Mouse (Mus musculus): ENCODE results near the gene Elane.
A peak's percentile ranks its signal among the peaks of the same experiment; 100 is the strongest.

Elane gene

GRCm38 (mm10) chr10:79858416-79859074 lies 27.5 kb upstream of the Elane start:
- DNase-seq, result peak; percentile 83 to 87

- peak in 1 of 2 experiments; percentile 31 for DNase-seq
Observed at GRCm38 (mm10) chr10:79859116-79859515, 26.9 kb upstream of the Elane start.

DNA sequence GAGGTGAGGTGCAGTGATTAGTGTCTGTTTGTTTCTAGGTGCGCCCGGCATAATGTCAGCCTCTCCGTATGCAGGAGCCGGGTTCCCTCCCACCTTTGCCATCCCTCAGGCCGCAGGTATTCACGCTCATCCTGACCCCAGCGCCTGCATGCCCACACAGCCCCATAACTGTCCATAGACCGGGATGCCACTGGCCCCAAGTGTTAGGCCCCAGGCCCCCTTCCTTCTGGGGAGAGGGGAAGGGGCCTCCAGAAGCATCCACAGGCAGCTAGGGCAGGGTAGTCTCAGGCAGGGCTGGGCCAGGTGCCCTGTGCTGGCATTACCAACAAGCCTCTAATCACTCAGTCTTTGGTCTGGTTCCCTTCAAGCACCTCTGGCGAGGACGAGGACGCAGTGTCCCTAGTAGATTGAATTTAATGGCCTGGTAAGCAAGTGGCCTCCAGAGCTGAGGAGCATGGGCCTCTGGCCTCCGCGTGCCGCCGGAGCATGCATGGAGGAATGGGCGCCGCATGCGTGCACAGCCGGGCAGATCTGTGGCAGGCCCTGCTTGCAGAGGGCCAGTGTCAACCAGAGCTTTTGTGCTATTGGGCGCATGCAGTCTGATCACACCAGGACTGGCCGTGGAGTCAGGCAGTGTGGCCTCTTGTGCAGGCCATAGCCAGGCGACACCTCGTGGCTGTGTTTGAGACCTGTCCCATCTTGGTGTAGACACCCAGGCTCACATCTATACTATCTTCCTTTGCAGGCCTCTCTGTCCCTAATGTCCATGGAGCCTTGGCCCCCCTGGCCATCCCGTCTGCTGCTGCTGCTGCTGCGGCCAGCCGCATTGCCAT lies 25.8 kb upstream of the Elane start:
- DNase-seq, result no peak

DNA sequence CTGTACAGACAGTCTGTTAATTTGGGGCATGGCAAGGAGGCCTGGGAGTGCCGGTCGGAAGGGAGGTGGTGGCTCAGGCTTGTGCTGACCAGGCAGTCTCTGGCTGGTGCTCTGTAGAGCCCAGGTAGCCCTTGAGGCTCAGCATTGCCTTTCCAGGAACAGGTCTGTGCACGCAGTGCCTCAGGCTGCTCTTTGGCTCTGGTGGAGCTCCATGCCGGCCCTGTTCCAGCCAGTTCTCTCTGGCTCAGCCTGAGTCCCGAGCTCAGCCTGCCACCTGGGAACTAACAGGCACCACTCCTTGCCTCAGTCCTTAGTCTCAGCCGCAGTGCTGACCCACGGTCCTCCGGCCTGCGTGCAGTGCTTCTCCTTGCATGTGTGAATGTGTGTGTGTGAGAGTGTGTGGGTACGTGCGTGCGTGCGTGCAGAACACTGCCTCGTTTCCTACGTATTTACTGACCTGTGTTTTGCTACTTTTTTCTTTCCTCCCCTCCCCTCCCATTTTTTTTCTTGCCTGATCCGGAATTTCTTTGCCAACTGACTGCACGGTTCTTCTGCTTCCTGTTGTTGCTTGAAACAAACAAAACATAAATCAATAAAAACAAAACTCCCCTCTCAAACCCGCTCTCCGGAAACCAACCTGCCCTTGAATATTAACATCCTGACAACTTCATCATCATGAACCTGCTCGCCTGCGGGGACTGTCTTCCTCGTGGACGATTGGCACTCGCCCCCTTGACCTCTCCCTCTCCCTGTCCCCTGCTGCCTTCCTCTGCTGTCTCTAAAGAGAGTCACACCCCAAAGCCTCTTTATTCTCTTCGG lies 24.6 kb upstream of the Elane start:
- DNase-seq, result peak; percentile 80 to 85

DNA sequence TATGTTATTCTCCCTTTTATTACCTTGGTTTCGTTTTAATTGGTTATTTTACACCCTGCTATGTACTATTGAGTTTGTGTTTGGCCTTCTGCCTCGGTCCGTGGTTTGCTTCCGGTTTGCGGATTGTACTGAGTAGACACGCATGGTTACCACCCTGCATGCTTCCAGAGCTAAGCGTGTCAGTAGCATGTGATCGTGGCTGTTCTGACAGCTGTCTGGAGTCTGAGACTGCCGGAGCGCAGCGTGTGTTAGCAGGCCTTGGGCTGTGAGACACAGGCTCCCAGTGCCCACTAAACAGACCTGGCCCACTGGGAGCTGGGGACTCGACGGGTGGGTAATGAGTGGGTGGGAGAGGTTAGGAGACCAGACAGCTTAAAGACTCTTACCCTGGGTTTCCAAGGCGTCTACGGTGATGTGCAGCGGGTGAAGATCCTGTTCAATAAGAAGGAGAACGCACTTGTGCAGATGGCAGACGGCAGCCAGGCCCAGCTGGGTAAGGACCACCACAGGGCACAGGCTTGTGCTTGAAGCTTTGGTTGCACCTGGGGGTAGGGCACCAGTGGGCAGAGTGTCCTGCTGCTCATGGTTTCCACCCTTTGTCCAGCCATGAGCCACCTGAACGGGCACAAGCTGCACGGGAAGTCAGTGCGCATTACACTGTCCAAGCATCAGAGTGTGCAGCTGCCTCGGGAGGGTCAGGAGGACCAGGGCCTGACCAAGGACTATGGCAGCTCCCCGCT lies 23.8 kb upstream of the Elane start:
- peak in 1 of 2 experiments; percentile 51 for DNase-seq

GRCm38 (mm10) chr10:79862925-79863324 lies 23.1 kb upstream of the Elane start:
- DNase-seq, result peak in 1 of 2 experiments; percentile 48

DNA sequence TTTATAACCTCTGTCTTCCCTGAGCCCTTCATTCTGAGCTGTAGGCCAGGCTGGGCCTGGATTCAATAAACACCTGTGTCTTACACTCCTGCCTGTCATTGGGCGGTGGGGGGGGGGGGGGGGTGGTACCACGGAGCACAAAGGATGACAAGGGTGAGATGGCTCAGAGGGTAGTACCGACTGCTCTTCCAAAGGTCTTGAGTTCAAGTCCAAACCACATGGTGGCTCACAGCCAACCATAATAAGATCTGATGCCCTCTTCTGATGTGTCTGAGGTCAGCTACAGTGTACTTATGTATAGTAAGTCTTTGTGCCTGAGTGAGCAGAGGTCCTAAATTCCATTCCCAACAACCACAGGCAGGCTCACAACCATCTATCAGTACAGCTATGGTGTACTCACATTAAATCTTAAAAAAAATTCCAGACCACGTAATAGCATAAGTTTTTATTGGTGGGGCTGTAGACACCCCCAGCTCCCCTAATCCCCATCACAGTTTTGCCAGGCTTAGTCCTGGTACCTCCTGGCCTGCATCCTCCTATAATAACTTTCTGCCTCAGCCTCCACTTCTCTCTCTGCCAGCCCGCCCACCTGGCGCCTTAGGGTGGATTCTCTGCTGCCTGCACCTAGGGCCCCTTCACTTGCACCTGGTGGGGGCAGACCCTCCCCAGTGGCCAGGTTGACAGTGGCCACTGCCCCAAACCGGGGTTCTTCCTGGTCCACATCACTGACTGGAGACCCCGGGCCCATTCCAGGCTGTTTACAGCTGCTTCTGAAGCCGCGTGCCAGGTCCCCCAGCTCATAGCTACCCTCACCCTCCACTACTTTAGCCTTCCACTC lies 21.5 kb upstream of the Elane start:
- no peak for DNase-seq

DNA sequence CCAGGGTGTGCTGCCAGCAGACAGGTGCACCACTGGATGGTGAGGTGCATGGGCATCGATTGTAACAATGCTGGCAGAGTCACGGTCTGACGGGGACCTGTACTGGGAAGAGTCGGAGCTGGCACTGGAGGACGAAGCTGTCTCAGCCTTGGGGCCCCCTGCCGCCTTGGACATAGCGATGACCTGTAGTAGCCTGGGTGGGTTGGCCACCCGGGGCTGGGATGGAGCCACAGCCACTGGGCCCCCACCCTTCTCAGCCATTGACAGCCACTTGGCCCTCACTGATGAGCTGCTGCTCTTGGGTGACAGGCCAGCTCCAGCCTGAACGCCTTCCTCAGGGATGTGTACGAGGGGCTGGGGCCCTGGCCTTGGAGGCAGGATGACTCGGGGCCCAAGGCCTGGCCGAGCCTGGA lies 20.9 kb upstream of the Elane start:
- DNase-seq, result no peak

DNA sequence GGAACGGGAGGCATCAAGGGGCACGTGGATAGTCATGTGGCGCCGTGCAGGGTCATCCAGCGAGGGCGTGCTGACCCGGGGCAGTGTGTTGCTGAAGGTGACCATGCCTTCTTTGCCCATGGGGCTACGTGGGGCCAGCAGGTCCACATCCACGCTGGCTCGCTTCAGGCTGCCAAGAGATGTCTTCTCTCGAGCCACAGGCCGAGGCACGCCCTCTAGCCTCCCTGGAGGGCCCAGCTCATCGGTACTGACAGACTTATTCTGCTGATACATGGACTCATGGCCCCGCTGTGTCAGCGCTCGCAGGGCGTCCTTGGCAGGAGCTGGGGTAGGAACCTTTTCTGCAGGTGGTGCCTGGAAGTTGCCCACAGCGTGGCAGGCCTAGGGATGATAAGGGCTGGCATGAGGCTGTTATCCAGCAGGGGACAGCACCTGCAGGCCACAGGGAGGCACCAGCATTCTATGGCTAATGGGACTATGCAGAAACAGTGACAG lies 20.2 kb upstream of the Elane start:
- DNase-seq, result peak; percentile 70 to 75

DNA sequence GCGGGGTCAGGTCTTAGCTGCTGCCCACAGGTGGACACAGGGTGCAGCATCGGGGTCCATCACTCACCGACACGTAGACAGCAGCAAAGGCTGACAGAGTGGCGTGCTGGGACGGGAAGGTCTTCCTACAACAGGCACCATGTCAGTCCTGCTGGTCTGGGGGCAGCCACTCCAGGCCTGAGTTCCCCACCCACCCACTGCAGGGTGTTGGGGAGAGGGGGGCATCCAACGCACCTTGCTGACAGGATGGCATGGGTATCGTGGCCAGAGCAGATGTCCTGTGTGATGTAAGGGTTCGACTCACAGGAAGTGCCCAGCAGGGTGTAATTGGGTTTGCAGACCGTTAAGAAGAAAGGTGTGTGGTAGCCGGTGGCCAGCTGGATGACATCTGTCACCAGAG lies 19.4 kb upstream of the Elane start:
- DNase-seq, result no peak

- no peak for DNase-seq
Observed at GRCm38 (mm10) chr10:79871845-79872244, 14.2 kb upstream of the Elane start.

DNA sequence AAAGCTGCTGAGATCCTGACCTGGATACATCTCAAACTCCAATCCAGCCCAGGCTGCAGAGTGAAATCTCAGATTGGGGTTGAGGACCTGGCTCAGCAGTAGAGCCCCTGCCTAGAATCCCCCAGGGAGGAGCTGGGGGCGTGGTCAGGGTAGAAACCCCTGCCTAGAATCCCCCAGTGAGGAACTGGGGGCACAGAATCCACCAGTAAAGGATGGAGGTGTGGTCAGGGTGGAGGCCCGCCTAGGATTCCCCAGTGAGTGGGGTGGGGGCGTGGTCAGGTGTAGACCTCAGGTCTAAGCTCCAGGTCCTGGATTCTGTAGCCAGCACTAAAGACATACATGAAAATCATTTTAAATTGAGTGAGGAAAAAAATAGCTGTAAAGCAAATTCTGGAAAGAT lies 13.2 kb upstream of the Elane start:
- DNase-seq, result no peak

DNA sequence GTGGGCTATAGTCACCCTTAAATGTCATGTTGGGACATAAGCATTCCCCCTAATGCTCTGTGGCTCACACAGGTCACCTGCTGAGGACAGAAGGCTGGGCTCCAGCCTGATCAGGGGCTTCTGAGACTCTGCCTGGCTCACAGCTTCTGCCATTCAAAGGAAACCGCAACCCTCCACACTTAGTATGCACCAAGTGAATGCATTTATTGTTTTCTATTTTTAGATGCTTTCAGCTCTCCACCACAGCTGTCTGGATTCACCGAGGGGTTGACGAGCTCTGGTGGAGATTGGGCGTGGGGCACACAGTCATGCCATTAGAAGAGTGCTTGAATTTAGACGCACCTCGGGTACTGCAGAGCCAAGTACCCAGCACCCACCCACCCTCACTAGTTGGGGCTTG lies 12.7 kb upstream of the Elane start:
- no peak for DNase-seq

DNA sequence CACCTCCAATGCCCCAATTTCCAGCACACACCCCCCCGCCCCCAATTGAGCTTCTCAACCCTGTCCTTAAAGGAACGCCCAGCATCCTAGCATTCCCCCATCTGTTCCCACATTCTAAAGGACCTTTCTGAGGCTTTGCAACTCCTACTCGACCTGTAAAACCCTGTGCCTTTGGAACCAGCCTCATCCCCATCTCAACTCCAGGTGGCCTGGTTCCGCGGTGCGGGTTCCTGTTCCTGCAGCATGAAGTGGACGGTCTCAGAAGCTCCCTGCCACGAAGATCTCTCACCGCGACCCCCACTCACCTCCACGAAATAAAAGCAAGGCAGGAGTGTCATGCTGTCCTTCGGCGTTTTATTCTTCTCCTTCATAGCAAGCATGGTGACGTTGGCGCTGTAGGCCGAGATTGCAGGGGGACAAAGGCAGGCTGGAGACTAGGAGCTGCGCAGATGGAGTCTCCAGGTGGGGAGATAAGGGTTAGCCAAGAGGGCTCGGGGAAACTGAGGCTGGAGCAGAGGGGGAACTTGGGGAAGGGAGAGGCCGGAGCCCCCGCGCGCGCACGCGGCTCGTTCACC lies 12.2 kb upstream of the Elane start:
- no peak for DNase-seq

DNA sequence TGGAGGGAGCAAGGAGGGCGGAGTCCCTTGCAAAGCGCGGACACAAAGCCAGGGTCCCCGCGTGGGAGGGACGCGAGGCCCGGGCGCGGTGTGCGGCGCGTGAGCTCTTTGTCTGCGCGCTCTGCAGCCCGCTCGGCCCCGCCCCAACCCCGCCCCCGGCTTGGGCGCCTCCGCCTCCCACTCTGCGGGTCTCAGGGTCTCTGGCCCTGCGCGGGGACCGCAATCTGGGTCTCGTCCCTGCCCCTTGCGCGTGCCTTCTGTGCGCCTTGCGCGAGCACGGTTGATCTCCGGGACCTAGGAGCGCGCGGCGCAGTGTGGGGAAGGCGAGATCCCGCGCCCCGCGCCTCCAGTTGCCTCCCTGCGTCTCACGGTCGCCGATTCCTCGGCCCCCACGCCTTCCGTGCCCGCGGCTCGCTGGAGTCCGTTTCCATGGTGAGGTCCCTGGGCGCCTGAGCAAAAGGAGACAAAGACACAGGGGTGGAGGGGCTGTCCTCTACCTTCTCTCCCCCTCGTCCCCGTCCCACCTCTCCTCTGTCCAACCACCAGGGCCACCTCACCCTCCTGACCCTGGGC lies 11.7 kb upstream of the Elane start, which contains the start of the genes Prtn3 and Plppr3:
Gene Prtn3 (plus strand): TSS at position 187 of the 573 bp plus-strand sequence.
Gene Plppr3 (minus strand): TSS at position 345 of the 573 bp plus-strand sequence.
- peak in 1 of 2 experiments; percentile 43 for DNase-seq

DNA sequence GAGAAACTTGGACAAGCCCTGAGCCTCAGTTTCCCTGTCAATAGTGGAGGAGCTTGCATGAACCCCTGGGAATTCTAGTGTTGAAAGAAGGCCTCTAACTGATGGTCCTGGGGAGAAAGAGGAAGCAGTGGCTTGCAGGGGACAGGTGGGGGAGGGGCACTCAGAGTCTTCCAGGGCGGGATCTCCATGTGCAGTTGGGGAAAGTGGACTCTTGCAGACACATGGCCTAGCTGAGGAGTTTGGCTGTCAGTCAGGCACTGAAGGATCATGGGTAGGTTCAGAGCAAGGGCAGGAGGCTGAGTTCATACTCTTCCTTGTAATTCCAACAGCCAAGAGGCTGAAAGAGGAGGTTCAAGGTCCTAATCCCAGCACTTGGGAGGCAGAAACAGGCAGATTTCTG lies 8.9 kb upstream of the Elane start:
- peak in 1 of 2 experiments; percentile 53 for DNase-seq

DNA sequence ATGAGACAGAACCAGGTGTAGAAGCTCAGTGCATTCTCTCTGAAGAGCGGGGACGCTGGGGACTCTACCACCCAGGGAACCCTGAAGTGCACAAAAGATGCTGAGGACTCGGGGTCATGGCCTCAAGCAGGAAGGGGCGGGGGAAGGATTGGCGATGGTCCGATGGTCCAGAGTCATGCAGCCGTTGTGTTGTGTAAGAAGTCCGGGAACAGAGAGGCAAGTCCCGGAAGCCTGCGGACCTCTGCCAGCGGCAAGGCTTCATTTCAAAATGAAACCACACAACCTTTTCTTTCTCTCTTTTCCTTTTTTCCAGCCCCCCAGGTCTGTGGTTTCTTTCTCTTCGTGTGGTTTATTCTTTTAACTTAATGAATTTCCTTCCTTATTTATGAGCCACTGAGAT lies 8.3 kb upstream of the Elane start:
- DNase-seq, result peak; percentile 76 to 80

DNA sequence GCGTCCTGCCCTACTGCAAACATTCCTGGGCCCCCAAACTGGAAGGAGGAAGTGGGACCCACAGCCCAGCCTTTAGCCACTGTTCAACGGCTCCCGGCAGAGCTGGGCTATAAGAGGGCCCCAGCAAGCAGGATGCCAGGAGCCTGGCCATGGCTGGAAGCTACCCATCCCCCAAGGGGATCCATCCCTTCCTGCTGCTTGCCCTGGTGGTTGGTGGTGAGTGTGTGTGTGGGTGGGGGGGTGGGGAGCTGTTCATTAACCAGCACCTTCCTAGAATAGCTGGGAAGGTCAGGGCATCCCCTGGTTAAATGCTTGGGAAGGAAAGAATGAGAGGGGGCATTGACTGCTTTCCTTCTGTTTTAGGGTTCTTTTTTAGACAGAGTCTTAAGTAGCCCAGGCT lies 6.5 kb upstream of the Elane start:
- DNase-seq, result no peak

GRCm38 (mm10) chr10:79880721-79881120 lies 5.3 kb upstream of the Elane start:
- peak in 1 of 2 experiments; percentile 57 for DNase-seq

DNA sequence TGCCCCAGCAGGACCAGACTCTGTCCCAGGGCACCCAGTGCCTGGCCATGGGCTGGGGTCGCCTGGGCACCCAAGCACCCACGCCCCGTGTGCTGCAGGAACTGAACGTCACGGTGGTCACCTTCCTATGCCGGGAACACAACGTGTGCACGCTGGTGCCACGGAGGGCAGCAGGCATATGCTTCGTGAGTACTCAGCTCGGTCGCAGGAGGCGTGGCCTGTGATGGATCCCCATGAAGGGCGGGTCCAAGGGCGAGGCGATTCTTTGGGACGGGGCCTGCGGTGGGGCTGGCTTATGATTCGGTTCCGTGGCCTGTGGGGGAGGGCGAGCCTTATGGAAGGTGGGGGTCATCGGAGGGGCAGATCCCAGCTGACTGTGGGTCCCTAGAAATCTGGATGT lies 4.1 kb upstream of the Elane start:
- DNase-seq, result peak in 1 of 2 experiments; percentile 44

Measured in kidney, postnatal 36 days (tissue).